ENCODE assay signal across 15 mouse cellular contexts in genomic region chr17:8951588-8951987, GRCm38 (mm10). TPM values are rescaled to one million over a fixed set of nuclear protein-coding genes. Genes with fewer than 3 reads are reported as not detected.
"Had no signal": no experiment of that assay in that cellular context is flagged by ENCODE, and none has a peak within 500 bp of the region (broad histone marks: within the 10 kb centered on the region; RNA-seq: fewer than 3 reads in every experiment).

No protein-coding gene starts in this region.

- H3K27ac ChIP-seq: layer of hippocampus, adult 2 months; liver, embryonic 13.5 days; lung, embryonic 15.5 days; neural tube, embryonic 13.5 days; stomach, postnatal 0 days had no signal

- H3K9ac ChIP-seq: liver, embryonic 13.5 days; liver, postnatal 0 days; lung, embryonic 15.5 days; neural tube, embryonic 13.5 days had no signal

- H3K27me3 ChIP-seq: liver, embryonic 13.5 days; lung, embryonic 15.5 days; neural tube, embryonic 13.5 days had no signal

- H3K4me2 ChIP-seq: liver, embryonic 13.5 days; lung, embryonic 15.5 days; neural tube, embryonic 13.5 days had no signal

- ATAC-seq: liver, postnatal 0 days had no signal

- H3K4me1 ChIP-seq: liver, embryonic 13.5 days; lung, embryonic 15.5 days had no signal

- H3K9me3 ChIP-seq: liver, embryonic 13.5 days; lung, embryonic 15.5 days; neural tube, embryonic 13.5 days had no signal

- H3K4me3 ChIP-seq: layer of hippocampus, adult 2 months; liver, embryonic 13.5 days; lung, embryonic 15.5 days; neural tube, embryonic 13.5 days had no signal

- H3K36me3 ChIP-seq: liver, embryonic 13.5 days; lung, embryonic 15.5 days had no signal

- DNase-seq: kidney, adult 11 months; kidney, postnatal 10 days; kidney, postnatal 4 days; left cerebral cortex, postnatal 4 days; liver; liver, embryonic 13.5 days; liver, postnatal 0 days; midbrain, embryonic 14.5 days; right cerebral cortex, adult 18-20 months; right cerebral cortex, postnatal 25 days had no signal

RNA-seq across cellular contexts. Expression of gene 1700010I14Rik, which starts 36.5 kb away (rescaled TPM):
- polyA plus RNA-seq: small intestine, adult 2 months had no signal
